Mouse (Mus musculus) liver, embryonic 14.5 days (tissue): ENCODE results near the gene Fam234b. TPM values are rescaled to one million over a fixed set of nuclear protein-coding genes. Genes with fewer than 3 reads are reported as not detected.

ENCODE experiments used
- ATAC-seq: fragments of 200-750 bp; cut with Nextera tagmentation; 2 replicates; pipeline ENCODE4 v1.8.0; 2017; ENCODE audit warnings: moderate number of reproducible peaks, mild to moderate bottlenecking, moderate library complexity; ENCODE audit not compliant: insufficient read depth
- DNase-seq, 3 experiments: peaks; one replicate each; pipeline ENCODE4 v3.0.0-alpha.2; 2012 to 2013; ENCODE audit warnings: low read depth in 3 of 3, low spot score in 3 of 3
- H3K27ac ChIP-seq: fragments of 300-500 bp; sonication (generic); 2 replicates; pipeline ENCODE4 v1.5.1; 2014; ENCODE audit warnings: moderate library complexity, mild to moderate bottlenecking, control low read depth, inconsistent platforms
- H3K27me3 ChIP-seq: fragments of 300-500 bp; sonication (generic); 2 replicates; pipeline ENCODE4 v1.6.1; 2014; ENCODE audit warnings: mild to moderate bottlenecking, low read length, moderate library complexity; ENCODE audit not compliant: control insufficient read depth, insufficient read depth
- H3K36me3 ChIP-seq: fragments of 300-500 bp; sonication (generic); replicated peaks from 2 replicates; pipeline ENCODE4 v1.6.1; 2014; ENCODE audit warnings: low read depth; ENCODE audit not compliant: control insufficient read depth, insufficient read depth
- H3K4me1 ChIP-seq, 2 experiments: fragments of 200-500 bp in 1 of 2; fragments of 300-500 bp in 1 of 2; sonication (generic) in 1 of 2; replicated peaks; 2 replicates each; pipeline ENCODE4 v1.6.1; 2012 to 2014; ENCODE audit warnings: antibody characterized with exemption in 1 of 2, inconsistent platforms in 1 of 2, low read length in 1 of 2; ENCODE audit not compliant: control insufficient read depth in 2 of 2, insufficient read depth in 2 of 2
- H3K4me2 ChIP-seq: fragments of 300-500 bp; sonication (generic); 2 replicates; pipeline ENCODE4 v1.6.1; 2014; ENCODE audit warnings: low read depth, mild to moderate bottlenecking, control low read depth, moderate library complexity
- H3K4me3 ChIP-seq, 2 experiments: fragments of 200-500 bp in 1 of 2; fragments of 300-500 bp in 1 of 2; sonication (generic) in 1 of 2; 2 replicates each; pipeline ENCODE4 v1.5.1; 2012 to 2014; ENCODE audit warnings: low read depth in 2 of 2, low read length in 2 of 2, mild to moderate bottlenecking in 2 of 2, control low read depth in 1 of 2, inconsistent platforms in 1 of 2, moderate library complexity in 1 of 2; ENCODE audit not compliant: insufficient read depth in 1 of 2
- H3K9ac ChIP-seq: fragments of 300-500 bp; sonication (generic); replicated peaks from 2 replicates; pipeline ENCODE4 v1.6.1; 2014; ENCODE audit warnings: mild to moderate bottlenecking, control low read depth, moderate library complexity
- H3K9me3 ChIP-seq: fragments of 300-500 bp; sonication (generic); 2 replicates; pipeline ENCODE4 v1.6.1; 2016; ENCODE audit warnings: low read length, mixed read lengths; ENCODE audit not compliant: control insufficient read depth
- CTCF ChIP-seq: IDR thresholded peaks from 2 replicates; pipeline ENCODE4 v1.5.1; 2016; ENCODE audit warnings: antibody characterized with exemption, low read depth, control low read depth
- EP300 ChIP-seq: IDR thresholded peaks from 2 replicates; pipeline ENCODE4 v1.6.1; 2016; ENCODE audit warnings: antibody characterized with exemption, low read depth
- WGBS: fragments of 180-500 bp; shearing (Covaris S2); extraction: QIAGEN DNeasy Blood & Tissue Kit; methylation state at CpG from one replicate; pipeline ENCODE4 v1.1.7; 2014; ENCODE audit not compliant: insufficient replicate concordance; 5-methylcytosine and 5-hydroxymethylcytosine counted together
- polyA plus RNA-seq, 2 experiments: library from polyadenylated mRNA; depleted of rRNA in 1 of 2; stranded (reverse) in 1 of 2; unstranded in 1 of 2; fragments of >200 nt; fragmentation: Nextera tagmentation in 1 of 2; extraction: Ambion mirVana in 1 of 2; gene quantifications; 2 replicates each; pipeline versions ENCODE4 v1.2.1 to v1.2.3; 2012 to 2014

The Fam234b gene
- polyA plus RNA-seq, 2 experiments, result 18.7 to 27.8 TPM

- DNase-seq (no peak), ATAC-seq (no peak)
- 73% methylated on average over 4 of the region's 4 CpGs for WGBS
- H3K4me2 ChIP-seq, result no peak overlapping the region
- H3K4me3 ChIP-seq, result no peak overlapping the region
- TF ChIP-seq EP300, result no peak
- peaks cover 18 to 27% of the 10 kb centered on the region in 2 experiments for H3K4me1 ChIP-seq
- peaks cover 12% of the 10 kb centered on the region for H3K36me3 ChIP-seq
- H3K27ac ChIP-seq, result no peak overlapping the region
- H3K27me3 ChIP-seq, result no peaks in the 10 kb centered on the region
- no peak overlapping the region for H3K9ac ChIP-seq
- H3K9me3 ChIP-seq, result no peaks in the 10 kb centered on the region
Measured at GRCm38 (mm10) chr6:135193733-135194132, 4.0 kb upstream of the Fam234b start.

DNA sequence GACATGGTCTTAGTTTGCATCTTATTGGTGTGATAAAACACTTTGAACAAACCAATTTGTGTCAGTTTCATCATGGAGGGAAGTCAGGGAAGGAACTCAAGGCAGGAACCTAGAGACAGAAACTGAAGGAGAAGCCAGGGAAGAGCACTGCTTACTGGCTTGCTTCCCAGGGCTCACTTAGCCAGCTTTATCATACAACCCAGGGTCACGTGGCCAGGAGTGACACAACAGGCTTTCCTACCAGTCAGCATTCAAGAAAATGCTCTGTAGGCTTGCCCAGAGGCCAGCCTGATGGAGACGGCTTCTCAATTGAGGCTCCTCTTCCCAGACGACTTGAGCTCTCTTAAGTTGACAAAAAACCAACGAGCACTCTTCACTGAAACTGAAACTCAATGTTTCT, 2.9 kb upstream of the Fam234b start:
- peak overlapping the region in 1 of 2 experiments; percentile 84; a peak in 2 of 4 replicates for H3K4me3 ChIP-seq
- DNase-seq, result no peak
- H3K9ac ChIP-seq, result peak overlapping the region; percentile 93
- H3K4me1 ChIP-seq, result peaks cover 24 to 29% of the 10 kb centered on the region in 2 experiments
- peak overlapping the region; percentile 94 for H3K27ac ChIP-seq
- no peak for TF ChIP-seq EP300
- TF ChIP-seq CTCF, result no peak
- peaks cover 12% of the 10 kb centered on the region for H3K36me3 ChIP-seq
- H3K9me3 ChIP-seq, result no peaks in the 10 kb centered on the region
- H3K4me2 ChIP-seq, result peak overlapping the region; percentile 84
- no peaks in the 10 kb centered on the region for H3K27me3 ChIP-seq
- peak; percentile 18; the same call in 1 of the 2 replicates for ATAC-seq
- whole genome bisulfite sequencing, result 45% methylated on average over 4 of the region's 4 CpGs

GRCm38 (mm10) chr6:135196707-135197106, 1.1 kb upstream of the Fam234b start:
- Histone ChIP-seq H3K9me3 (no peaks in the 10 kb centered on the region), H3K27ac (peak overlapping the region; percentile 94), H3K27me3 (no peaks in the 10 kb centered on the region), H3K36me3 (peaks cover 12% of the 10 kb centered on the region), H3K4me3 (peak overlapping the region; percentile 84 to 96), H3K9ac (peak overlapping the region; percentile 93), H3K4me1 (peaks cover 28 to 38% of the 10 kb centered on the region in 2 experiments), H3K4me2 (peak overlapping the region; percentile 84)
- 8% methylated on average over 8 of the region's 8 CpGs for WGBS
- TF ChIP-seq CTCF (no peak), EP300 (peak; percentile 94)
- ATAC-seq (peak; percentile 78), DNase-seq (peak; percentile 86 to 92 (median 87))

DNA sequence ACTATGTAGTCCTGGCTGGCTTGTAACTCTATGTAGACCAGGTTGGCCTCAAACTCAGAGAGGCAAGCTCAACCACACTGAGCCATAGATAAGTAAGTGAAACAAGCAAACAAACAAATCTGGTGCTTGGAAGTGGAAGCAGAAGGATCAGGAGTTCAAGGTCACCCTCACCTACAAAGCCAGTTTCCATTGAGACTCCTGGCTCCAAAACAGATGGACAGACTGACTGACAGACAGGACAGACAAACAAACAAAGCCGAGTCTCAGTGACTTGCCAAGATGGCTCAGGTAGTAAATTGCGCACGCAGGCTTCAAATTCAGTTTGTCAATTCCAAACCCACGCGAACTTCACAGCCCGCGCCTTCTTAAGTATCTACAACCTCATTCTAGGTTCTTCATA, 331 bp upstream of the Fam234b start:
- peaks cover 12% of the 10 kb centered on the region for H3K36me3 ChIP-seq
- DNase-seq (no peak), ATAC-seq (peak; percentile 7; the same call in 1 of the 2 replicates)
- peak overlapping the region; percentile 84 for H3K4me2 ChIP-seq
- H3K4me1 ChIP-seq, result peaks cover 28 to 38% of the 10 kb centered on the region in 2 experiments
- H3K27ac ChIP-seq, result peak overlapping the region; percentile 94
- peak overlapping the region; percentile 84 to 96 for H3K4me3 ChIP-seq
- H3K27me3 ChIP-seq, result no peaks in the 10 kb centered on the region
- no peaks in the 10 kb centered on the region for H3K9me3 ChIP-seq
- TF ChIP-seq EP300 (no peak), CTCF (no peak)
- H3K9ac ChIP-seq, result peak overlapping the region; percentile 93
- 7% methylated on average over 7 of the region's 7 CpGs for WGBS

GRCm38 (mm10) chr6:135198726-135199125, 949 bp downstream of the Fam234b start:
- H3K9me3 ChIP-seq, result no peaks in the 10 kb centered on the region
- H3K4me3 ChIP-seq, result peak overlapping the region; percentile 84 to 96
- peak overlapping the region; percentile 94 for H3K27ac ChIP-seq
- TF ChIP-seq CTCF, result no peak
- no peak for TF ChIP-seq EP300
- H3K27me3 ChIP-seq, result no peaks in the 10 kb centered on the region
- ATAC-seq, result no peak
- H3K36me3 ChIP-seq, result peaks cover 7% of the 10 kb centered on the region; the same call in 1 of the 2 replicates
- H3K9ac ChIP-seq, result peak overlapping the region; percentile 93
- H3K4me1 ChIP-seq, result peaks cover 29 to 38% of the 10 kb centered on the region in 2 experiments
- peak overlapping the region; percentile 84 for H3K4me2 ChIP-seq
- WGBS, result 16% methylated on average over 6 of the region's 6 CpGs
- DNase-seq, result no peak
